Mouse (Mus musculus): ENCODE results near the gene Arhgap25. TPM values are rescaled to one million over a fixed set of nuclear protein-coding genes. Genes with fewer than 3 reads are reported as not detected.

Arhgap25 gene
- polyA plus RNA-seq, 1 experiment from 2014 or later, result 4.9 TPM

DNA sequence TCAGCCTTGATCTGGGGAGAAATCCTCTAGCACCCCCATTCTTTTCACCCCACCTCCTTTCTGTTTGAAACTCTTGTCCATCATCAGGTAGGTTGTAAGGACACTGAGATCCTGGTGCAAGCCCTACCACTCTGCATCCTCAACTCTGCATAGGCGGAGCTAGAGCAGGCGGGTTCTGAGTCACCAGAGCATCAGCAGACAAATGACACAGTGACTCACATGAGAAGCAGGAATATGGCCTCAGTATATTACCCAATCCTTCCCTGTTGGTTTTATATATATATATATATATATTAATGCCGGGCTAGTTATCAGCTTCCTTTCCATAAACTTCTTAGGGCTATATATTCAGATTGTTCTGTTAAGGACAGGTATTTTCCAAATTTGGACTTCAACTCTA is 97.3 kb downstream of the Arhgap25 start:
- DNase-seq (ENCODE audit: low spot score), result no peak
- no peaks in the 10 kb centered on the region for H3K4me1 ChIP-seq (ENCODE audit: control insufficient read depth, insufficient read depth, low read length)
- H3K9ac ChIP-seq (ENCODE audit: low read depth, low read length), result no peak overlapping the region
- H3K36me3 ChIP-seq (ENCODE audit: control insufficient read depth, insufficient read depth, low read length), result no peaks in the 10 kb centered on the region
- H3K27me3 ChIP-seq (replicated peaks; ENCODE audit: control insufficient read depth, insufficient read depth, low read length), result no peaks in the 10 kb centered on the region
- no peak for ATAC-seq (ENCODE audit: low read depth)
- no peak overlapping the region for H3K4me2 ChIP-seq (ENCODE audit: low read depth, low read length)
- no peaks in the 10 kb centered on the region for H3K9me3 ChIP-seq (ENCODE audit: control insufficient read depth, low read length)
- no peak overlapping the region for H3K27ac ChIP-seq (replicated peaks; ENCODE audit: low read depth, low read length)
- WGBS, result 86% methylated on average over 3 of the region's 3 CpGs
- no peak overlapping the region for H3K4me3 ChIP-seq (ENCODE audit: low read depth, low read length)

DNA sequence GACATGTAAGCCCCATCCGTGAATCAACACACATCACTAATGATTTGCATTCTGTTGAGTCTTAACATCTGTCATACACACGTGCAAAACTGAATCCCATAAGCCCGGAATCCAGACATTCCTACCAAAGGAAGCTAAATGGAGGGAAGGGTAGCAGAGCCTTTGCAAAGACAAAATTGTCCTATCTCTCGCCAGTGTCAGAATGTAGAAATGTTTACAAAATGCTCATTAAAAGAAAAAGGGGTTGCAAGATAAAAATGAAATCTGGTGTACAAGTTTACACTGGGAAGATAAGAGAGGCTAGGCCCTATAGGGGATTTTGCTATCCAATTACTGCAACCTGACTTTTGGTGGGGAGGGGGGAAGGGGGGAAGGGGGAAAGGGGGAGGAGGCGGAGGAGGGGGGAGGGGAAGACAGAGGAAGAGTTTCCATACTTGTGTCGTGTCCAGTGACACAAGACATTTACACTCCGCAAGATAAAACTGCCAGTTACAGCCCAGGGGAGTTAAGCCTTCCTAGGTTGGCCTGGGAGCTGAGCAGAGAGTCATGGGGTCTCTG is 104.5 kb downstream of the Arhgap25 start, which contains the start of gene Bmp10:
Bmp10 (plus strand) TSS at position 508 of the 558 bp plus-strand sequence.
- WGBS, result 55% methylated on average over 7 of the region's 7 CpGs
- H3K36me3 ChIP-seq (ENCODE audit: control insufficient read depth, insufficient read depth, low read length), result no peaks in the 10 kb centered on the region
- no peaks in the 10 kb centered on the region for H3K9me3 ChIP-seq (ENCODE audit: control insufficient read depth, low read length)
- no peaks in the 10 kb centered on the region for H3K27me3 ChIP-seq (replicated peaks; ENCODE audit: control insufficient read depth, insufficient read depth, low read length)
- H3K4me2 ChIP-seq (ENCODE audit: low read depth, low read length), result no peak within 1 kb of the TSS
- DNase-seq (ENCODE audit: low spot score) (no peak), ATAC-seq (ENCODE audit: low read depth) (no peak)
- no peak within 1 kb of the TSS for H3K4me3 ChIP-seq (ENCODE audit: low read depth, low read length)
- no peak within 1 kb of the TSS for H3K27ac ChIP-seq (replicated peaks; ENCODE audit: low read depth, low read length)
- no peaks in the 10 kb centered on the region for H3K4me1 ChIP-seq (ENCODE audit: control insufficient read depth, insufficient read depth, low read length)
- H3K9ac ChIP-seq (ENCODE audit: low read depth, low read length), result no peak within 1 kb of the TSS

GRCm38 (mm10) chr6:87427616-87428015 is 105.4 kb downstream of the Arhgap25 start:
- Histone ChIP-seq H3K27me3 (replicated peaks; ENCODE audit: control insufficient read depth, insufficient read depth, low read length) (no peaks in the 10 kb centered on the region), H3K9ac (ENCODE audit: low read depth, low read length) (no peak overlapping the region), H3K27ac (replicated peaks; ENCODE audit: low read depth, low read length) (no peak overlapping the region), H3K4me3 (ENCODE audit: low read depth, low read length) (no peak overlapping the region), H3K9me3 (ENCODE audit: control insufficient read depth, low read length) (no peaks in the 10 kb centered on the region), H3K4me2 (ENCODE audit: low read depth, low read length) (no peak overlapping the region), H3K4me1 (ENCODE audit: control insufficient read depth, insufficient read depth, low read length) (no peaks in the 10 kb centered on the region), H3K36me3 (ENCODE audit: control insufficient read depth, insufficient read depth, low read length) (no peaks in the 10 kb centered on the region)
- DNase-seq (ENCODE audit: low spot score), result no peak
- WGBS, result 69% methylated on average over 8 of the region's 8 CpGs
- ATAC-seq (ENCODE audit: low read depth), result no peak

DNA sequence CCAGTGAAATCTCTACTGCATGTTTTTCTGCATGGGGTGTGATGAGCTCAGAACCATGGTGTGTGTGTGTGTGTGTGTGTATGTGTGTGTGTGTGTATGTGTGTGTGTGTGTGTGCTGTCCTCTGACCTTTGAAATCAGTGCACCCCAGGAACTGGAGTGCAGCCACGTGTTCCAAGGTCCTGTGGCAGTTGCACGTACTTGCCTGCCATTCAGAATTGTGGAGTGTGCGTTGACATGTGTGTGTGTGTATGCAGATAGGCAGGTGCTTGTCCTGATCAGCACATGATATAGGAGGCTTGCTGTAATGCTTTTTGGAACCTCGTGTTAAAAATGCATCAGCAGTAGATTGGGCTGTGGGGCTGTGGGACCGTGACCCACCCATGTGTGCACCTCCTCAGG is 106.1 kb downstream of the Arhgap25 start:
- H3K36me3 ChIP-seq (ENCODE audit: control insufficient read depth, insufficient read depth, low read length), result no peaks in the 10 kb centered on the region
- no peaks in the 10 kb centered on the region for H3K27me3 ChIP-seq (replicated peaks; ENCODE audit: control insufficient read depth, insufficient read depth, low read length)
- DNase-seq (ENCODE audit: low spot score), result no peak
- no peak overlapping the region for H3K9ac ChIP-seq (ENCODE audit: low read depth, low read length)
- no peak overlapping the region for H3K27ac ChIP-seq (replicated peaks; ENCODE audit: low read depth, low read length)
- no peak for ATAC-seq (ENCODE audit: low read depth)
- no peak overlapping the region for H3K4me2 ChIP-seq (ENCODE audit: low read depth, low read length)
- H3K4me1 ChIP-seq (ENCODE audit: control insufficient read depth, insufficient read depth, low read length), result no peaks in the 10 kb centered on the region
- WGBS, result 84% methylated on average over 5 of the region's 5 CpGs
- H3K9me3 ChIP-seq (ENCODE audit: control insufficient read depth, low read length), result no peaks in the 10 kb centered on the region
- no peak overlapping the region for H3K4me3 ChIP-seq (ENCODE audit: low read depth, low read length)

GRCm38 (mm10) chr6:87424037-87424816 is 108.8 kb downstream of the Arhgap25 start:
- DNase-seq (ENCODE audit: low spot score) (no peak), ATAC-seq (ENCODE audit: low read depth) (no peak)
- Histone ChIP-seq H3K4me1 (ENCODE audit: control insufficient read depth, insufficient read depth, low read length) (no peaks in the 10 kb centered on the region), H3K27me3 (replicated peaks; ENCODE audit: control insufficient read depth, insufficient read depth, low read length) (no peaks in the 10 kb centered on the region), H3K9me3 (ENCODE audit: control insufficient read depth, low read length) (no peaks in the 10 kb centered on the region), H3K36me3 (ENCODE audit: control insufficient read depth, insufficient read depth, low read length) (no peaks in the 10 kb centered on the region), H3K4me3 (ENCODE audit: low read depth, low read length) (no peak overlapping the region), H3K27ac (replicated peaks; ENCODE audit: low read depth, low read length) (no peak overlapping the region), H3K9ac (ENCODE audit: low read depth, low read length) (no peak overlapping the region), H3K4me2 (ENCODE audit: low read depth, low read length) (no peak overlapping the region)
- 68% methylated on average over 19 of the region's 19 CpGs for WGBS

DNA sequence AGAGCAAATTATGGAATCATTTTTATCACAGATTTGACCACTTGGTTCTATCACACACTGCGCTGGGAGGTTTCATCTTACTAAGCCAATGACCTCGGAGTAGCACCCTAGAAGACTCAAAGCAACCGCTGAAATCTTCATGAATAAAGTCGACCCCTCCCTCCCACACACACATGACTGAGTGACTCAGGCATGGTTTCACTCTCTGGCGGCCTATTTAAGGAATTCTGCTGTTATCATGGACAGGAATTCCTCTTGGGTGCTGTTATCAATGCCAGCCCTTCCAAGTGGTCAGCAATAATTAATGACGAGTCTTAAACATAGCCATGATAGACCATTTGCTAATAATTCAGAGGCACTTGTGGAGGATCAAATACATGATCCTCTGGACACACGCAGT is 110.8 kb downstream of the Arhgap25 start:
- no peak overlapping the region for H3K4me2 ChIP-seq (ENCODE audit: low read depth, low read length)
- ATAC-seq (ENCODE audit: low read depth) (no peak), DNase-seq (ENCODE audit: low spot score) (no peak)
- no peaks in the 10 kb centered on the region for H3K4me1 ChIP-seq (ENCODE audit: control insufficient read depth, insufficient read depth, low read length)
- H3K27ac ChIP-seq (replicated peaks; ENCODE audit: low read depth, low read length), result no peak overlapping the region
- no peaks in the 10 kb centered on the region for H3K36me3 ChIP-seq (ENCODE audit: control insufficient read depth, insufficient read depth, low read length)
- 73% methylated on average over 7 of the region's 7 CpGs for WGBS
- no peaks in the 10 kb centered on the region for H3K9me3 ChIP-seq (ENCODE audit: control insufficient read depth, low read length)
- H3K27me3 ChIP-seq (replicated peaks; ENCODE audit: control insufficient read depth, insufficient read depth, low read length), result no peaks in the 10 kb centered on the region
- H3K9ac ChIP-seq (ENCODE audit: low read depth, low read length), result no peak overlapping the region
- no peak overlapping the region for H3K4me3 ChIP-seq (ENCODE audit: low read depth, low read length)

DNA sequence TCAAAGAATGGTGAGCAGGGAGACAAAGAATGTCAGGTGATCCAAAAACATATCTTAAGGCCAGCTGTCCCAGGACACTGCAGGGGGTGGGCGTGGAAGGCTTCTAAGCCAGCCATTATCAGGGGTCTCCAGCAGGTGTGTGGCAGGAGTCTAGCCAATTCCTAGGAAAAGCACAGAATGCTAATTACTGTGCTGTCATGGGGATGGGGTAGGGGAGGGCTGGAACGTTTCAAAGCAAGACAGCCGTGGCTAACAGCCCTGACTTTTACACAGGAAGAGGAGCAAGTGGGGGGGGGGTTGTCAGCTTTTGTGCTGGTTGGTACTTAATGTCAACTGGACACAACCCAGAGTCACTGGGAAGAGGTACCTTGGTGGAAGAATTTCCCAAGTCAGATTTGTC is 121.0 kb downstream of the Arhgap25 start:
- Histone ChIP-seq H3K27me3 (replicated peaks; ENCODE audit: control insufficient read depth, insufficient read depth, low read length) (no peaks in the 10 kb centered on the region), H3K9ac (ENCODE audit: low read depth, low read length) (no peak overlapping the region), H3K4me2 (ENCODE audit: low read depth, low read length) (no peak overlapping the region), H3K36me3 (ENCODE audit: control insufficient read depth, insufficient read depth, low read length) (no peaks in the 10 kb centered on the region), H3K4me1 (ENCODE audit: control insufficient read depth, insufficient read depth, low read length) (no peaks in the 10 kb centered on the region), H3K9me3 (ENCODE audit: control insufficient read depth, low read length) (no peaks in the 10 kb centered on the region), H3K4me3 (ENCODE audit: low read depth, low read length) (no peak overlapping the region), H3K27ac (replicated peaks; ENCODE audit: low read depth, low read length) (no peak overlapping the region)
- ATAC-seq (ENCODE audit: low read depth) (no peak), DNase-seq (ENCODE audit: low spot score) (no peak)
- WGBS, result 27% methylated on average over 3 of the region's 3 CpGs
